Mouse (Mus musculus): ENCODE results near the gene Ttc29. TPM values are rescaled to one million over a fixed set of nuclear protein-coding genes. Genes with fewer than 3 reads are reported as not detected.
A peak's percentile ranks its signal among the peaks of the same experiment; 100 is the strongest.

The Ttc29 gene
- total and polyA plus RNA-seq, 2 experiments from 2014 or later = 0.05 TPM; not detected in 1

DNA sequence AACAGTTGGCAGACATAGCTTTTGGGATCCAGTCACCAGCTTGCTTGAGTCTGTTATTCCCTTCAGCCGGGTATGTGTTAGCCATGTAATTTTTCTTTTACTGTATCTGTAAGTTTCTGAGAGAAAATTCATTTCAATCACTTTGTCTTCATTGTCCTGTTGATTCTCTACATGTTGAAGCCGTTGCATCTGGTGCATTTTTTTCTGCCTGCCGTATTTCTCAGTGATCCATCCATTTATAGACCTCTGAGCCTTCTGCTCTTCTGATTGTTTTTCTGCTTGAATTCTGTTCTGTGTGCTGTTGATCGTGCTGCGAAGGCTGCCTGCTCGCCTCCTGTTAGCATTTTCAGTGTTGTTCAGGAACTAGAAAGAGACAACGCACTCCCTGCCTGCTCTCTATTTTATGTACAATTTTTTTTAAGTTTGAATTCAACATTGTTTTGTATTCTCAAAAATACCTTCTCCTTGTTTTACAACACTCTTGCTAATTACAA, 20.7 kb downstream of the Ttc29 start:
- no peak for DNase-seq (ENCODE audit: low spot score)
- no peaks in the 10 kb centered on the region for H3K4me1 ChIP-seq (ENCODE audit: control insufficient read depth, insufficient read depth)
- 74% methylated on average over 7 of the region's 7 CpGs for WGBS
- no peak overlapping the region for H3K4me2 ChIP-seq (ENCODE audit: low read depth, low read length)
- H3K4me3 ChIP-seq (ENCODE audit: low read depth, low read length) = no peak overlapping the region
- no peaks in the 10 kb centered on the region for H3K27me3 ChIP-seq (ENCODE audit: control insufficient read depth, insufficient read depth, low read length)
- no peaks in the 10 kb centered on the region for H3K36me3 ChIP-seq (replicated peaks; ENCODE audit: control insufficient read depth, insufficient read depth, low read length)
- TF ChIP-seq CTCF (IDR thresholded peaks at IDR 0.05; ENCODE audit: low read depth) (no peak), EP300 (IDR thresholded peaks at IDR 0.05; ENCODE audit: low read depth) (no peak)
- ATAC-seq (ENCODE audit: insufficient read depth, low read depth) = no peak
- no peak overlapping the region for H3K27ac ChIP-seq (ENCODE audit: low read depth)
- no peak overlapping the region for H3K9ac ChIP-seq (replicated peaks; ENCODE audit: low read depth, low read length)
- H3K9me3 ChIP-seq (replicated peaks; ENCODE audit: control insufficient read depth, low read length) = no peaks in the 10 kb centered on the region

- Histone ChIP-seq H3K9me3 (replicated peaks; ENCODE audit: control insufficient read depth, low read length) (no peaks in the 10 kb centered on the region), H3K4me2 (ENCODE audit: low read depth, low read length) (no peak overlapping the region), H3K27ac (ENCODE audit: low read depth) (no peak overlapping the region), H3K4me3 (ENCODE audit: low read depth, low read length) (no peak overlapping the region), H3K27me3 (ENCODE audit: control insufficient read depth, insufficient read depth, low read length) (no peaks in the 10 kb centered on the region), H3K9ac (replicated peaks; ENCODE audit: low read depth, low read length) (no peak overlapping the region), H3K36me3 (replicated peaks; ENCODE audit: control insufficient read depth, insufficient read depth, low read length) (no peaks in the 10 kb centered on the region), H3K4me1 (ENCODE audit: control insufficient read depth, insufficient read depth) (no peaks in the 10 kb centered on the region)
- TF ChIP-seq EP300 (IDR thresholded peaks at IDR 0.05; ENCODE audit: low read depth) (no peak), CTCF (IDR thresholded peaks at IDR 0.05; ENCODE audit: low read depth) (peak; percentile 69)
- 50% methylated on average over 6 of the region's 6 CpGs for WGBS
- ATAC-seq (ENCODE audit: insufficient read depth, low read depth) (no peak), DNase-seq (ENCODE audit: low spot score) (no peak)
Measured at GRCm38 (mm10) chr8:78237972-78238675, 25.0 kb downstream of the Ttc29 start.

- no peaks in the 10 kb centered on the region for H3K9me3 ChIP-seq (replicated peaks; ENCODE audit: control insufficient read depth, low read length)
- H3K4me2 ChIP-seq (ENCODE audit: low read depth, low read length) = no peak overlapping the region
- TF ChIP-seq CTCF (IDR thresholded peaks at IDR 0.05; ENCODE audit: low read depth) = no peak
- no peaks in the 10 kb centered on the region for H3K27me3 ChIP-seq (ENCODE audit: control insufficient read depth, insufficient read depth, low read length)
- no peak overlapping the region for H3K9ac ChIP-seq (replicated peaks; ENCODE audit: low read depth, low read length)
- no peak for ATAC-seq (ENCODE audit: insufficient read depth, low read depth)
- no peaks in the 10 kb centered on the region for H3K36me3 ChIP-seq (replicated peaks; ENCODE audit: control insufficient read depth, insufficient read depth, low read length)
- WGBS = 45% methylated on average over 3 of the region's 3 CpGs
- no peak overlapping the region for H3K27ac ChIP-seq (ENCODE audit: low read depth)
- DNase-seq (ENCODE audit: low spot score) = no peak
- H3K4me1 ChIP-seq (ENCODE audit: control insufficient read depth, insufficient read depth) = no peaks in the 10 kb centered on the region
- no peak overlapping the region for H3K4me3 ChIP-seq (ENCODE audit: low read depth, low read length)
Measured at GRCm38 (mm10) chr8:78251115-78251514, 38.0 kb downstream of the Ttc29 start.

GRCm38 (mm10) chr8:78254374-78254773, 41.3 kb downstream of the Ttc29 start:
- TF ChIP-seq EP300 (IDR thresholded peaks at IDR 0.05; ENCODE audit: low read depth) = no peak
- no peak for TF ChIP-seq CTCF (IDR thresholded peaks at IDR 0.05; ENCODE audit: low read depth)
- WGBS = 83% methylated on average over 4 of the region's 4 CpGs
- Histone ChIP-seq H3K4me2 (ENCODE audit: low read depth, low read length) (no peak overlapping the region), H3K9me3 (replicated peaks; ENCODE audit: control insufficient read depth, low read length) (no peaks in the 10 kb centered on the region), H3K4me3 (ENCODE audit: low read depth, low read length) (no peak overlapping the region), H3K27me3 (ENCODE audit: control insufficient read depth, insufficient read depth, low read length) (no peaks in the 10 kb centered on the region), H3K9ac (replicated peaks; ENCODE audit: low read depth, low read length) (no peak overlapping the region), H3K27ac (ENCODE audit: low read depth) (no peak overlapping the region), H3K4me1 (ENCODE audit: control insufficient read depth, insufficient read depth) (no peaks in the 10 kb centered on the region), H3K36me3 (replicated peaks; ENCODE audit: control insufficient read depth, insufficient read depth, low read length) (no peaks in the 10 kb centered on the region)
- no peak for DNase-seq (ENCODE audit: low spot score)
- no peak for ATAC-seq (ENCODE audit: insufficient read depth, low read depth)

GRCm38 (mm10) chr8:78255011-78255410, 41.9 kb downstream of the Ttc29 start:
- no peak for DNase-seq (ENCODE audit: low spot score)
- Histone ChIP-seq H3K4me3 (ENCODE audit: low read depth, low read length) (no peak overlapping the region), H3K27ac (ENCODE audit: low read depth) (no peak overlapping the region), H3K36me3 (replicated peaks; ENCODE audit: control insufficient read depth, insufficient read depth, low read length) (no peaks in the 10 kb centered on the region), H3K4me1 (ENCODE audit: control insufficient read depth, insufficient read depth) (no peaks in the 10 kb centered on the region), H3K9ac (replicated peaks; ENCODE audit: low read depth, low read length) (no peak overlapping the region), H3K27me3 (ENCODE audit: control insufficient read depth, insufficient read depth, low read length) (no peaks in the 10 kb centered on the region), H3K4me2 (ENCODE audit: low read depth, low read length) (no peak overlapping the region), H3K9me3 (replicated peaks; ENCODE audit: control insufficient read depth, low read length) (no peaks in the 10 kb centered on the region)
- ATAC-seq (ENCODE audit: insufficient read depth, low read depth) = no peak
- no peak for TF ChIP-seq EP300 (IDR thresholded peaks at IDR 0.05; ENCODE audit: low read depth)
- TF ChIP-seq CTCF (IDR thresholded peaks at IDR 0.05; ENCODE audit: low read depth) = no peak
- WGBS = 82% methylated on average over 3 of the region's 3 CpGs

GRCm38 (mm10) chr8:78265506-78265905, 52.4 kb downstream of the Ttc29 start:
- Histone ChIP-seq H3K9me3 (replicated peaks; ENCODE audit: control insufficient read depth, low read length) (no peaks in the 10 kb centered on the region), H3K9ac (replicated peaks; ENCODE audit: low read depth, low read length) (no peak overlapping the region), H3K27me3 (ENCODE audit: control insufficient read depth, insufficient read depth, low read length) (no peaks in the 10 kb centered on the region), H3K4me1 (ENCODE audit: control insufficient read depth, insufficient read depth) (no peaks in the 10 kb centered on the region), H3K27ac (ENCODE audit: low read depth) (no peak overlapping the region), H3K4me3 (ENCODE audit: low read depth, low read length) (no peak overlapping the region), H3K4me2 (ENCODE audit: low read depth, low read length) (no peak overlapping the region), H3K36me3 (replicated peaks; ENCODE audit: control insufficient read depth, insufficient read depth, low read length) (no peaks in the 10 kb centered on the region)
- no peak for DNase-seq (ENCODE audit: low spot score)
- WGBS = 83% methylated on average over 5 of the region's 5 CpGs
- TF ChIP-seq CTCF (IDR thresholded peaks at IDR 0.05; ENCODE audit: low read depth) = no peak
- no peak for TF ChIP-seq EP300 (IDR thresholded peaks at IDR 0.05; ENCODE audit: low read depth)
- no peak for ATAC-seq (ENCODE audit: insufficient read depth, low read depth)
